Mouse (Mus musculus) cerebellum, adult 2 months (tissue): ENCODE measurements at regions not wholly inside any gene's neighbourhood (a gene's known extent, or its start where the extent isn't known, plus 50 kb on each side); places are given as distances from the start of the nearest gene placed in this dataset.
A peak's percentile ranks its signal among the peaks of the same experiment; 100 is the strongest.

Source experiments
- DNase-seq, 2 experiments: peaks; one replicate each; pipeline ENCODE4 v3.0.0; 2021
- H3K27ac ChIP-seq: fragments of 200-500 bp; 2 replicates; pipeline ENCODE4 v1.5.1; 2012; ENCODE audit warnings: low read length, control low read depth, inconsistent platforms; ENCODE audit not compliant: insufficient read depth
- H3K27me3 ChIP-seq: fragments of 200-500 bp; 2 replicates; pipeline ENCODE4 v1.6.1; 2012; ENCODE audit warnings: inconsistent platforms, mild to moderate bottlenecking, low read length, moderate library complexity; ENCODE audit not compliant: control insufficient read depth, insufficient read depth
- H3K4me1 ChIP-seq: fragments of 200-500 bp; 2 replicates; pipeline ENCODE4 v1.6.1; 2011; ENCODE audit warnings: low read length; ENCODE audit not compliant: control insufficient read depth, insufficient read depth
- H3K4me3 ChIP-seq: fragments of 200-500 bp; replicated peaks from 2 replicates; pipeline ENCODE3; 2011; ENCODE audit warnings: mild to moderate bottlenecking, low read depth, low read length, control low read depth; ENCODE audit not compliant: insufficient read depth
- CTCF ChIP-seq: fragments of 200-500 bp; IDR thresholded peaks from 2 replicates; pipeline ENCODE4 v1.5.1; 2011; ENCODE audit warnings: low read depth, mild to moderate bottlenecking, control low read depth, low read length, moderate library complexity, borderline replicate concordance; ENCODE audit not compliant: insufficient read depth
- POLR2A ChIP-seq: fragments of 200-500 bp; IDR thresholded peaks from 2 replicates; pipeline ENCODE4 v1.6.1; 2011; ENCODE audit warnings: low read length, control low read depth, borderline replicate concordance; ENCODE audit not compliant: insufficient read depth
- WGBS: fragments of 180-500 bp; shearing (Covaris S2); methylation state at CpG from one replicate; pipeline ENCODE4 v1.1.7; 2018; 5-methylcytosine and 5-hydroxymethylcytosine counted together

DNA sequence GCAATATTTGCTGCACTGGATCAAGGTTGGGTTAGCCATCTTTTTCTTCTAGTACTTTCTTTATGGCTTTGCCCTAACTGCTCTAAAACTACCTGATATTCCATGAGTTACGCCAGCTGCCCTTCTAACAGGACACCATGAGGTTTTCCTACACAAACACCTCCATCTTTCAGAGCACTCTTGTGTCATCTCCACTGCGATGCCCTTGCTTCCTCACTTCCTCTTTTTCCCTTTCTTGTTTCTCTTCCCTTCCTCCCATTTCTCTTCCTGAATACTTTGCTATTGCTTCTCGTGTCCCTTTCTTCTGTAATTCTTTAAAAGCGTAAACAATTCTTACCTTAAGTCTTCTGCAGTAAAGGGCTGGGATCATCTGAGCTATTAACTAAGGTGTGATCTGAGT lies 139.9 kb upstream of the Hhip start:
- TF ChIP-seq POLR2A (no peak), CTCF (no peak)
- 90% methylated on average over 4 of the region's 4 CpGs for WGBS
- H3K27me3 ChIP-seq, result no peaks in the 10 kb centered on the region
- no peak for DNase-seq
- no peak overlapping the region for H3K27ac ChIP-seq
- no peaks in the 10 kb centered on the region for H3K4me1 ChIP-seq
- H3K4me3 ChIP-seq, result no peak overlapping the region

GRCm38 (mm10) chr8:80190510-80190908 lies 132.7 kb upstream of the Hhip start:
- H3K4me1 ChIP-seq, result no peaks in the 10 kb centered on the region
- H3K4me3 ChIP-seq, result no peak overlapping the region
- H3K27ac ChIP-seq, result no peak overlapping the region
- no peaks in the 10 kb centered on the region for H3K27me3 ChIP-seq
- WGBS, result 23% methylated on average over 4 of the region's 4 CpGs
- no peak for TF ChIP-seq POLR2A
- TF ChIP-seq CTCF, result no peak
- no peak for DNase-seq

DNA sequence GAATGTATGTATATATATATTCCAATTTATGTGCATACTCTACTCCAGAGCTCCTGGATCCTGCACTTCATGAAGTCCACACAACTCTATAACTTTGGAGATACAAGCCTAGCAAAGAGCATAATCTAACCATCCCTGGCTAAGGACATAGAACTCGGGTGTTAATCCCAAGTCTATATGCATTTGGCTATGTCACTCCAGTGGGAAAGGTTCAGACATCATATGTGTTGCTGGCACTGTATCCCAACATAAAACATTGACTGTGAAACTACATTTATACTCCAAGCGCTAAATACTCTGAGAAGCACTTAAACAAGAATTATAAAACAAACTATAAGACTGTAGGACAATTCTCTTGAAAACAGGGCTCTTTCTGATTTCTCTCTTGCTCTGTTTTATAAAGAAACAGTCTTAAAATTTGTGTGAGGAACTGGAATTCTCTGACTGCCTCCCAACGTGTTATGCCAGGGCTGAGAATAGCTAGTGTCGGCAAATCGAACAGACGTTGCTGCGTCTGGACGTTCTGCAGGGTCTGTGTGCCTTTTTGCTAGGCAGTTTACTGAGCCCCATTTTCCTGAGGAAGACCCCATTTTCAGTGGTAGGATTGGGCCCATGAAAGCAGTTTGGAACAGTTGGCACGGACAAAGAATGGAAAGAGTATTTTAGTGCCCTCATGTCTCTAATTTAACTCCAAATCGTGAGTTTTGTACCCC lies 132.1 kb upstream of the Hhip start:
- DNase-seq, result no peak
- Histone ChIP-seq H3K4me3 (no peak overlapping the region), H3K27me3 (no peaks in the 10 kb centered on the region), H3K4me1 (no peaks in the 10 kb centered on the region), H3K27ac (no peak overlapping the region)
- 52% methylated on average over 10 of the region's 10 CpGs for WGBS
- TF ChIP-seq CTCF, result no peak
- no peak for TF ChIP-seq POLR2A

DNA sequence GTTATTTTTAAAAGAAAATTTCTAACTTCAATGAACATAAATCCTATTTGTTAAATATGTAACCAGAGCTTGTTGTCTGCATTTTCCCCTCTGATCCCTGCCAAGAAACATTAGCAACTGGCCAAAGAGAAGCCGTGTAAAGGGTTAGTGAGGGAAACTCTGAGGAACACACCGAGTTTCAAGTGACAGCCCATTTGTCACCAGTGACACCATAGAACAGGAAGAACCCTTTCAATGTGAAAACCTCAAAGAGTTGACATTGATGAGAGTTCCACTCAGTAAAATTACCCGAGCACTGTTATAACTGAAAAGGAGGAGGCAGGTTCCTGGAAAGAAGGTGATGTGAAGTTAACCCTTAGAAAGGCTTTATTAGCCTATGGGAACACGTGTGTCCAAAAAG lies 127.5 kb upstream of the Hhip start:
- Histone ChIP-seq H3K27ac (no peak overlapping the region), H3K27me3 (no peaks in the 10 kb centered on the region), H3K4me3 (no peak overlapping the region), H3K4me1 (no peaks in the 10 kb centered on the region)
- WGBS, result 52% methylated on average over 4 of the region's 4 CpGs
- TF ChIP-seq CTCF, result no peak
- TF ChIP-seq POLR2A, result no peak
- DNase-seq, result no peak

DNA sequence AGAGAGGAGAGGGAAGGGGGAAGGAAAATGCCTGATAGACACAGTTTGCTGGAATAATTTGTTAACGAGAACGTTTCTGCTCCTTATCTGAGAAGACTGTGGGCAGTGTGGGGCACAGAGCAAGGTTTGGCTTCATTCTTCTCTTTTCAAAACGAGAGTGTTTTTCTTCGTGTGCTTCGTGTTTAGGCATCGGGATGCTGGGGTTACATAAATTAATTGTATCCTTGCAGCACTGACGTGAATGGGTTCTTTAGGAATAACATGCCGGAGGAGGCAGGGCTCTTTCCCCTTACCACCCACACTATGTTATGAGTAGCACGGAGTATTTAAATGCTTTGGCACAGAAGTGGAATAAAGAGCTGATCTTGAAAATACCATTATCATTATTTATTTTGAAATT lies 110.9 kb upstream of the Hhip start:
- WGBS, result 30% methylated on average over 9 of the region's 9 CpGs
- H3K27me3 ChIP-seq, result no peaks in the 10 kb centered on the region
- H3K27ac ChIP-seq, result no peak overlapping the region
- DNase-seq, result no peak
- no peaks in the 10 kb centered on the region for H3K4me1 ChIP-seq
- H3K4me3 ChIP-seq, result no peak overlapping the region
- TF ChIP-seq POLR2A (no peak), CTCF (no peak)

- no peak overlapping the region for H3K4me3 ChIP-seq
- no peaks in the 10 kb centered on the region for H3K27me3 ChIP-seq
- WGBS, result 11% methylated on average over 9 of the region's 9 CpGs
- peak; percentile 24 to 67 for DNase-seq
- no peak overlapping the region for H3K27ac ChIP-seq
- H3K4me1 ChIP-seq, result no peaks in the 10 kb centered on the region
- TF ChIP-seq POLR2A, result no peak
- TF ChIP-seq CTCF, result no peak
Observed at GRCm38 (mm10) chr8:80149458-80150083, 91.8 kb upstream of the Hhip start.

GRCm38 (mm10) chr8:80147929-80148328 lies 90.1 kb upstream of the Hhip start:
- Histone ChIP-seq H3K27me3 (no peaks in the 10 kb centered on the region), H3K4me3 (no peak overlapping the region), H3K27ac (no peak overlapping the region), H3K4me1 (no peaks in the 10 kb centered on the region)
- no peak for DNase-seq
- no peak for TF ChIP-seq POLR2A
- no peak for TF ChIP-seq CTCF
- 96% methylated on average over 3 of the region's 3 CpGs for WGBS

DNA sequence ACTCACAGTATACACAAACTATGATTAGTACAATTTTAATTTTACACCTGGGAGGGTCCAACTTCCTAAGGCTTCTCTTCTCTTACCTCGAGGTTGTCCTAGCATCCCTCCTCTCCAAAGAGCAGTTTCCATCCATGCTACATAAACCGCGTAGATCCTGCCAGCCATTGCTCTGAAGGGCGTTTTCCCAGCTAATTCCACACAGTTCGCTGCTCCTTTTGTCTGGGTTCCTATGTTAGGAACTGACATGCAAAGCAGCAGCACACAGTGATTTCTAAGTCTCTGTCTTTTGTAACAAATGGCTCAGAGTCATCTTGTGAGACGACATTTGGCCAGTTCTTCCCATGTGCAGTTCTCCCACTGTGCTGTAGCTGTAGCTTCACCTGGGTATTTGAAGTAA lies 80.7 kb upstream of the Hhip start:
- Histone ChIP-seq H3K27ac (no peak overlapping the region), H3K4me1 (no peaks in the 10 kb centered on the region), H3K4me3 (no peak overlapping the region), H3K27me3 (no peaks in the 10 kb centered on the region)
- TF ChIP-seq POLR2A, result no peak
- 55% methylated on average over 6 of the region's 6 CpGs for WGBS
- no peak for DNase-seq
